Mouse (Mus musculus) urinary bladder, postnatal 25 days (tissue): Measurements from ENCODE around the gene Ttll7.

Source experiments
- DNase-seq: peaks from one replicate; pipeline ENCODE4 v3.0.0; 2022; ENCODE audit warnings: low spot score

The Ttll7 gene

DNA sequence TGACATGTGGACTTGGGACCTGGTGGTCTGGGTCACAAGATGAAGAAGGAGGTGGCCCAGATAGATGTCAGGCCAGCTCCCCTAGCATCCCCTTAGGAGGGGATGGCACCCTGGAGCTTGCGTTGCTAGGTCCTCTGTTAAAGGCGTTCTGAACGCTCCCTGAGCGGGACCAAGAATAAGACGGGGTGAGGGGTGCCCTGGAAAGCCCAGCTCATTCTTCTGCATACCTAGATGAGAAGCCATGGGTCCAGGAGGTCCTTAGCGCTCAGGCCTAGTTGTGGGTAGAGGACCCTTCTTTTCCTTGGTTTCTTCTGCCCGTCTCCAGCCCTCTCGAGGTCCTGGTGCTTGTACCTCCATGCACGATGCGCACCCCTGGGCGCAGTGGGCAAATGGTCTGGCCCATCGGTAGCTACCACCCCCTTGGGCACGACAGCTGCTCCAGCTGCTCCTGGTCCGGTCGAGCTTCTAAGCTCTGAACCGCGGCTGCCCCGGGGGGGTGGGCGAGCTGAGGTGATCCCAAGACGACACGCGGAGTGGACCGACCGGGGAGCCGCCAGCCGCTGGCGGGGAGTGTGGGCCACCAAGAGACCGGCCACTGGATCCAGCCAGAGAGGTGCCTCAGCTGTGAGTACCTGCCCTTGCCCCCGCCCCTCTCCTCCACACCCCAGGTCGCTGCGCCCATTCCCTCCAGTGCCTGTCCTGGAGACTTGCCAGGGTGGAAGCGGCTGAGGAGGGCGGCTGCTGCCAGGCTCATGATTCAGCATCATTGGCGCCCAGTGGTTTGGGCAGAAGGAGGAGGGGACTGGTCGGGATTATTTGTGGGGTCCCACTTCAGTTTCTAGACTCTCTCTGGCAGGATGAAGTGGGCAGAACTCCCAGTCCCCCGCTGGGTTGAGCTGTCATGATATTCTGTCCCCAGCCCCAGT is at the start of gene Ttll7:
Gene Ttll7 (plus strand): TSS at position 402 of the 926 bp plus-strand sequence.
- DNase-seq, result peak; percentile 60

DNA sequence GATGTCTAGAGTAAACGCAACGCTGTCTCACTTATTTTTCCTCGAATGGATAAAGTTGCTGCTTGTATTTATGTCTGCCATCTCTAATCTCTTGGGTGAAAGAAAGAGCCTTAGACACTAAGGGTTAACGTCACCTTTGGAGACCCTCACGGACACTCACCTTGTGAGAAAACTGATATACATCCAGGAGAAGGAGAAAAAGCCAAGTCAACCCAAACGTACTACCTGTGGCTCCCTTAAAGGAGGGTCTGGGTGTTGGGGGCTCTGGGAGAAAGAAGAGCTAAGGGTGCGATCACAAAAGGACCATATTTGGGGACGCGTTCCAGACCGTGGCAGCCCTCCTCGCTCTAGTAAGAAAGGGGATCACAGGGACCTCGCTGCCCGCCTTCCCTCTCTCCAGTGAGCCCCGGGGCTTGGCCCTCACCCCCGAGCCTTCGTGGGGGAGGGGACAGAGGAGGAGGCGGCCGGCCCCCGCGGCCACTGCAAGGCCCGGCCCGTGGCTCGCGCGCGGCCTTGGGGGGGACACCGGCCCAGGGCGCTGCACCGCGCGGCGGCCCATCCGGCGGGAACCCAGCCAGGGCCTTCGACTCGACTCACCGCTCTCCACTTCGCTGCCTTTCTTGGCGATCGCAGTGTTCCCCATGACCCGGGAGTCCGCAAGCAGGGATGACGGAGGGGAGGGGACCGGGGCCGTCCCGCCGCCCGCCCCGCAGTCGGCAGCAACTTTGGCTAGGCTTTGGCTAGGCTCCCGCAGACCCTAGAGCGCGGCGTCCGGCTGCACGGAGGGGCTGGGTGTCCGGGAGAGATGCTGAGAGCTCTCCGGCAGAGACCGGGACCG is 39.9 kb upstream of the Ttll7 start:
- DNase-seq, result no peak

DNA sequence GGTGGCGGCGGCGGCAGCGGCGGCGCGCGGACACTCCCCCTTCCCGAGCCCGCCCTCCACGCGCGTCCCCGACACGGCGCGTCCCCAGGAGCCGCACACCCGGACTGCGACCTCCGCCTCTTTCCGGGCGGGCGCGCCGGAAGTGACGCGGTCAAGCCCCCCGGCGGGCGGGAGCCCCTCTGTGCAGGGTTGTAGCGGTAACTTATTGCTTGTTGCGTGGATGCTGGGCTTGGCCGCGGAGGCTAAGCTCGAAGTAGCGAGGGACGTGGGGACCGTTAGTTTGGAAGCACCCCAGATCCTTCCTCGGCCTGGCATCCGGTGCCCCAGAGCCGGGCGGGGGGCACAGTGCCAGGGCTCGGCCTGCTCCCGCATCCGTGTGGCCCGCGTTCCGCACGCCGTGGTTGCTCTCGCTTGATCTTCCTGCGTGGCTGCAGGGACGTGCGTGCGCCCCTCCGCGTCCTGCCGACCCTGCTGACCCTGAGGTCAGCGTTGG is 39.2 kb upstream of the Ttll7 start, which contains the start of gene Prkacb:
Gene Prkacb (minus strand): TSS at position 90 of the 493 bp plus-strand sequence.
- DNase-seq, result peak; percentile 90

DNA sequence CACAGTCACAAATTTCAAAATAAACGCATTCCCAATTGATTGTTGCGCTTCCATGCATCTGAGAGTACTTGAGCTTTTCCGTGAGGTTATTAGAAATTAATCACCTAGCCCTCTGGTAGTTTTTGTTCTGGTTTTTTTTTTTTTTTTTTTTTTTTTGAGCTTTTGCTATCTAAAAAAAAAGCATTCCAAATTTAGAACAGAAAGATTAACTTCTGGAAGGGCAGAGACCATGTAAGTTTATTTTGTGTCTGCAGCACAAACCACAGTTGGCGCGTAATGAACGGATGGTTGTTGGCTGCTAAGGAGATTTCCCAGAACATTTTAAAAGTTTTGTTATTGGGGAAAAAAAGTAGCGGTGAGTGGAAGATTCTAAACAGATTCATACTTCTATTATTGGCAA is 38.5 kb upstream of the Ttll7 start:
- DNase-seq, result no peak

DNA sequence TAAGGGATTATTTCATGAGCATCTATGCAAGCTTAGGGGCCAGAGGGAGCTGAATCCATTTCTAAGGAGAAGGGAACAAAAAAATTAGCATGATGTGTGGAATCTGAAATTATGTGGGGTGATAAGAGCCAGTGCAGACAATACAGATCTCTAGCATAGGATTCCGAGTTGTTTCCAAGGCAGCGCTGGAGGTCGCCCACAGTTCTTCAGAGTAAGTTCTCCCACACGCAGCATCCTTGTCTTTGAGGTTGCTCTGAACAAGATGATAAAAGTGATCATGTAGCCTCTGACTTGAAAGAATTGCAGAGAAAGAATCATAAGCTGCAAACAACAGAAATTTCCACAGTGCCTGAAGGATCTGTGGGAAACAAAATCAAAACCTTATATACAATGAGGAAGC is 31.4 kb upstream of the Ttll7 start:
- DNase-seq, result no peak

DNA sequence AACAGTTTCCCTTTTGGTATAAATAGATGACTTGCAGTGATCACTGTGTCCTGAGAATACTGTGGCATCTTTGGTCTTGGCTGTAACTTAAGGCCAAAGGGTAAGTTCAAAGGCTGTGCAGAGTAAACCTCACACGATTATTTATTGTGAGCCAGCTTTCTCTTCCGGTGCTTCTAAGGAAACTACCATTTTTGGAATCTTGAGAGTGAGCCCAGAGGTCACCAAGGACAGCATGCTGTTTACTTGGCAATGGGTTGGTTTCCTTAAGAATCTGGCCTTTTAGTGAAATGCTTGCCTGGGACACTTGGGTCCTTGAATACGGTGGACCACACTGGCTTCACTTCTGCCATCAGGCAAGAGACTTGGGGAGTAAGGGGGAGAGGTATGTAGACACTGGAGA is 9.4 kb upstream of the Ttll7 start:
- no peak for DNase-seq

DNA sequence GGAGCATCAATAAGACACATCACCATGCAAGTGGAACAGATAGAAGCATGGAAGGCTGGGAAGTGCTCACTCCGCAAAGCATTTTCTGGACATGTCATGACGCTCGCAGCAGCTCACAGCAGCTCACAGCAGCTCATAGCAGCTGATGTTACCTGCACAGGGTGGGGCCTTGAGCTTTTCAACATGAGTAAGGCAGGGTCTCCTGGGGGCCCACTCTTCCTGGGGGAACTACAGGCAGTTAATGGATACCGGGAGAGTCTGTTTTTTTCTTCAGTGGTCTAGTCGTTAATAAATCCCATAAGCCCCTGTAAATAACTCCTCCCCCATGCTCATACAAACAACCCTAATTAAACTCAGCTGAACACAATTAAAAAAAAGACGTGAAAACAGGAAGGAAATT is 8.7 kb upstream of the Ttll7 start:
- no peak for DNase-seq

DNA sequence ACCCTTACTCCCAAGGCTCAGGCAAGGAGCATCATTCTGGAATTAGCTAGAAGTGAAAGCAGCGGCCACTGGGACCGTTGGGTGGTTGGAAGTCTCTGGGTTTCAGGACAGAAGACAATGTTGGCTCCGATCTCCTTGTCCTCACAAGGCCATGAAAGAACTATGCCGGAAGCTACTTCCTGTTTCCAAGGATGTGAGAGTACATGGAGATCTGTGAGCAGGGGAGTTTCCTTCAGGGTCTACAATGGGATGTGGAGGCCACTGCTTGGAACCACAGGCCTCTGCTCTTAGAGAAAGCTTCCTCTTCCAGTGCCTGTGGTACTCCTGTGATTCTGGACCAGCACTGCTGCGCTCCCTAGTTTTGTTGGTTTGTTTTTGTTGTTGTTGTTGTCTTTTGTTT is 5.9 kb upstream of the Ttll7 start:
- DNase-seq, result no peak

DNA sequence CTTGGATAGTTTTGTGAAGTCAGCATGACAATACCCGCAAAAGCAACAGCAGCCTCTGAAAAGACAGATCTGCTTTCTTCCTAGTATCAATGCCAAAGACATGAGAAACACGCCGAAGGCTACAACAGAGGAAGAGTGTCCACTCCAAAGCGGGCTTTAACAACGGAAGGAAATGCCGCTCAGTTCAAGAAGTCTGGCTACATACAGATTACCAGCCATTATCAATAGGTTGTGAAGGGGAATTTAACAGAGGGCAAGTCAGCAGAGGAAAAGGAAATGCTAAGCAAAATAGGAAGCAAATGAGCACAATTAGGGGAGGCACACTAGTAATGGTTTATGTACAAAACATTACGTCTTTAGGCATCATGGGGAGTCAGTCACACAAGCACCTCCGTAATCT is 4.1 kb upstream of the Ttll7 start:
- DNase-seq, result no peak

DNA sequence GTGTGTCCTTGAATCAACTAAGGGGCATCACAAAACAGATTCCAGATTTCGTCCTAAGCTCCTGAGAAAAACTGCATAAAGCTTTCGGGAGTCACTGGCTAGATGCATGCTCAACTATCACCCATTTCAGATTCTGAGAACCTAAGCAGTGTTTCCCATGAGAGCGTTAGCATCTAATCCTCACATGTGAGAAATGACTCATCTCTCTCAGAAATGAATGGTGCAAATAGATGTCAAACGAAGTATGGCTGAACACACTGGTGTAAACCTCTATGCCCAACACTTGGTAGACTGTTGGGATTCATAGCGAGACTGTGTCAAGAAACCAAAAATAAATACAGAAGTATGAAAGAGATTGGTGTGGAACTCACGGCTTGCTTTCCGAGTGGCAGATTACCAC is 2.8 kb upstream of the Ttll7 start:
- no peak for DNase-seq

DNA sequence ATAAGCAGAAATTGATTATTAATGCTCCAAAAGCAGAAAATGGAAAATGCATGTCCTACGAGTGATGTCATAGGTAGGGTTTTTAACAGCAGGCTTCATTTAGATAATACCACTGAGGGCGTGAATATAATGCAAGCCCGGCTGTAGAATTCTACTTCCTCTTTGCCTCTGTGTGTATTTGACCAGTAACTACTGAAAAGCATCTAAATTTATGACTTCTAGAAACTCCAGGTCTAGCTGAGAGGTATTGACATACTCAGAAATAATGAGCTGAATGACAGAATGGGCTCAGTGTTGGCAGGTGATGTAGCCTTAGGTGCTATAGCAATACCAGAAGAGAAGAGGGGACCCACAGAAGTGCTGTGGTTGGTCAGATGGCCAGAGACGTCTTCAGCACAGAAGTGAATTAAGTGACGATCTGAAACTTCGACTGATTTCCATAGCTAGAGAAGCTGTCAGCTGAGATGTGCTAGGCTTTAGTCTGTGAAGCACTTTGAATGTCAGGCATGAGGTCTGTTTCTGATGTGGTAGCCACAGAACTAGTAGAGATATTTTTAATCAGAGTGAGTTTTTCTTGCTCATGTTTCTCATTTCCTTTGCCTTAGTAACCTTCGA is 2.4 kb downstream of the Ttll7 start:
- no peak for DNase-seq

DNA sequence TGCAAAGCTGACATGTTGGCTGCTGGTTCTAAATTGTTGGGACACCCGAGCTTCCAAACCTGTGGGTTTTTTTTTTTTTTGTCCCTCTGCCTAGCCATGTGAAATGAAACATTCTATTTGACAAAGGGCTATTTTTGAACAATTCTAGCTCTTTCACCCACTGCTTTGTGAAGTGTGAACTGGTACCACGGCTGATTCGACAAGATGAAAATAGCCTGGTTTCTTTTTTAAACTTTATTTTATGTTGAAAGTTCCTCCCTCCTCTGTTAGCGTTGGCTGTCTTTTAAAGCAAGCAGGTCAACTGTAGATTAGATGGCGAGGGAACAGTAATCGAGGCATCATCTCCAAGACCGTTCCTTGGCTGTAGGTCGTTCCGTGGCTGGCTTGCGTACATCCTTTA is 5.2 kb downstream of the Ttll7 start:
- DNase-seq, result no peak

DNA sequence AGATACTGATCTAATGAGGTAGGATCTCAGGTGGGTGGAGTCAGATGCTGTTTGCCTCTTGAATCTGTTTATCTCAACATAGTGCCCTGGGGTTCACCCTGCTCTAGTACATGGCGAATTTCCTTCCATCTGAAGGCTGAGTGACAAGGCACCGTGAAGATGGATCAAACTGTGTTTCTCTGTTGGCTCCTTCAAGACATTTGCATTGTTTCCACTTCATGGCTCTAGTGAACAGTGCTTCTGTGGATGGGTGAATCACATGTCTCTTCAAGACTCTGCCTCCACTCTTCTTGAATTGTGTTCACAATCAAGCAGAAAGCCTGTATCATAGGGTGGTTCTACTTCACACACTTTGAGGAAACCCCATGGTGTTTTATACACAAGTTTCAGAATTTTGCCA is 8.1 kb downstream of the Ttll7 start:
- no peak for DNase-seq

DNA sequence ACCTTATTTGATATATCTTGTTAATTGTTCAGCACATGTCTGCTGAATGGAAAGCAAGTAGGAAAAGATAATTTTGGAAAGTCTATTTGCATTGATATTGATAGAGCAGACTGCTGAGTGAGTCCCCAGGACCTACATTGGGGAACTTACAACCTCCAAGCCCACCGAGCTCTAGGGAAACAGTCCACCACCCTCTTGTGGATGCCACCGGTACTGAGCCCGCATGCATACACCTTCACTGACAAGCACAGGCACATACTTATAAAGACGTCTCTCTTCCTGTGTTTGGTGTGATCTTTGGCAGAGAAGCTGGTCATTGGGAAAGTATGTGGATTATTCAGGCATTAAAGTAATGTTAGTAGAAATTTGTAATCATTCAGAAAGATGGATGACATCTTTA is 14.4 kb downstream of the Ttll7 start:
- DNase-seq, result no peak

DNA sequence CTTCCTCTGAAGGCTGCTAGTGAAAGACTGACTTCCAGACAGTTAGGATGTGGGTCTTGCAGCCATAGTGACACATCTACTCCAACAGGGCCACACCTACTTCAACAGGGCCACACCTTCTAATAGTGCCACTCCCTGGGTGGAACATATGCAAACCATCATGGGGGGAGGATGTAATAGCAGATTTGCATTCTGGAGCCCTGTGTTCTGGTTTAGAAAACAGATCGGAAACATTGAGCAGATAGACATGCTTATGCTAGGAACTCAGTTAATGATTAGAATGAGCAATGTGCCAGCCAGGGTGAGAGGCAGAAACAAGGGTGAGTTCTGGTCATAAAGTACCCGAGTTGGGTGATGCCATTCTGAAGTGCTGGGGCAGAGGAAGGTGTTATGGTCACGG is 19.8 kb downstream of the Ttll7 start:
- no peak for DNase-seq

DNA sequence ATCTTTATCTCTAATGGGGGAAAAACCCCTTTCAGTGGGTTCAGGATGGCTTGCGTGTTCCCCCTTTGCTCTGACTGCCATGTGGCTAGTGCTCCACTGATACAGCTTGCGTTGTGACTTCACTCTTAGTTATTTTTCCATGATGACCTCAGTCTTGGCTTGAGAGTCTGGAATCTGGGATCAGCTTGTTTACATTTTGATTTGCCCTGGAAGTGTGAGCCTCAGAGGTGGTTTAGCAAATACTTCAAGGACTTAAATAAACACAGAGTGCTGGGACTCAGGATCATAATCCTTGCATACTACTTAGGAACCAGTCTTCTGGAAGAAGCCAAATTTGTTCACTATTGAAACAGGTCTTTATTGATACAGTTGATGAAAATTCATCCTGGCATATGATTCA is 23.8 kb downstream of the Ttll7 start:
- DNase-seq, result no peak

DNA sequence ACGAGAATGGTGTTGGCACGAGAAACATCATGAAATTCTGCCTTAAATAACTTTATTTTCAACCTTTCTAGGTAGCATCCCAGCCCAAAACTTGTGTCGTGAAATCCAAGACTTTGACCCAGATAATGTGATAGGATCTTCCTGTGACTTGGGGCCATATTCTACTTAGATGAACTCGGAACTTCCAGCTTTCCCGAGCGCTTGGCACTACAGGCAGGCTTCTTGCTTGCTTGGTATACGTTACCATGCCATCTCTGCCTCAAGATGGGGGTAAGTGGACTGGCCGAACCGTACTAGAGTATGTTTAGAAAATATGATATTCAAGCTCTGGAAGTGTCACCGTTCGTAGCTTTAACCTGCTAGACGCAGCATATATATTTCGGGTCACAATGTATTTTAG is 41.8 kb downstream of the Ttll7 start:
- DNase-seq, result no peak

DNA sequence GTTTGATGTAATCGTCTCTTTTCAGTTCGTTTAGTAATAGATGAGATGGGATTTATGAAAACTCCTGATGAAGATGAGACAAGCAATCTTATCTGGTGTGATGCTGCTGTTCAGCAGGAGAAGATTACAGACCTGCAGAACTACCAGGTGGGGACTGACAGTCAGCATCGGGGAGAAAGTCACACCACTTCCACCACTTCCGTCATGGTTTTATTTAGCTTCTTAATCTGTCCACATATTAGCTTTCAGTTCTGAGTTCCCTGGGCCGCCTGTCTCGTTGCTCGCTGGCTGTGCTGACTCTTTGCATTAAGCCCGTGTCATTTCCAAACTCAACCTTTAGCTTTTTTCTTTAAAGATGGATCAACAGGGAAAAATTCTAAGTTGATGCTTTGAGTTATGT is 44.4 kb downstream of the Ttll7 start:
- DNase-seq, result no peak

DNA sequence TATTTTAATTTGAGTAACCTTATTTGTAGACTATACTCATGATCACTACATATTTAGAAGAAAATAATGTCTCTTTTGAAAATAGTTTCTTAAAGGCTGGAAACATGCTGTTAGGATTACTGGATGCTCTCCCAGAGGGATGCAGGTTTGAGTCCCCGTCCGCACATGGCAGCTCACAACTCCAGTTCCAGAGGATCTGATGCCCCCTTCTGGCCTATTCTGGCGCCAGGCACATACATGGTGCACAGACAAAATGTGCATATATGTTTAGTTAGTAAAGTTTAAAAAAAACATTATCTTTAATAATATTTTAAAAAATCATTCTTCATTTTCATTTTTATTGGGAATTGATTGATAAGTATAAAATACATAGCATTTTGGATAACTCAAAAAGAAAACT is 47.9 kb downstream of the Ttll7 start:
- DNase-seq, result no peak

DNA sequence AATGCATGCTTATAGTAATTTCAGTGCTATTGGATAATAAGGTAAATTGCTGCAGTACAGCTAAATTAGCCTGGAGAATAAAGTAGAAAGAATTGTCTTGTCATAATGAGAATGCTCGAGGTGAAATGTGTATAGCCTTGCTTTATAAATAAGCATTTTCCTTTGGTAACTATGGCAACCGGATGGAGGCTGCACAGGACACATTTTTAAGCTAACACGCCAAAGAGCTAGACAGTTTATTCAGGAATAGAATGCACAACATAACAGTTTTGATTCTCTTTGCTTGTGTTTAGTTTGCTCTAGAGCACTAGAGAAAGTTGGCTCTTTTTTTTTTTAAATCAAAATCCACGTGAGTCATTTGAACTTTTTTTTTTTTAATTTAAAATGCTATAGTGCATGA is 49.6 kb downstream of the Ttll7 start:
- no peak for DNase-seq

DNA sequence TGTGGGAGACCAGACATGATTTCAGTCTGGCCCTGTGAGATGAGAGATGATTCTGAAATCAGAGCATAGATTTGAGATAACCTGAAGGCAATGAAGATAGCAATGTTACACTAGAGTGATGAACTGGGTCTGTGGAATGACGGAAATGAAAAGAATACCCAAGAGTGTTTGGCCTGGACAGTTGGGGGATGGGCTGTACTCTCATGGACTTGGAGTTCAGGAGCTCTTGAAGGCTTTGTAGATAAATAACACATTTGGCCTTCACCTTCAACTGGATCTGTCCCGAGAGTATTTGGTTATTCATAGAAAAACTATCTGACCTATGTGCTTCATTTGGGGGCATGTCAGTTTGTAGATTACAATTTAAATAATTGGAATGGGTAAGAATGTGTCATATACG is 53.4 kb downstream of the Ttll7 start:
- no peak for DNase-seq

DNA sequence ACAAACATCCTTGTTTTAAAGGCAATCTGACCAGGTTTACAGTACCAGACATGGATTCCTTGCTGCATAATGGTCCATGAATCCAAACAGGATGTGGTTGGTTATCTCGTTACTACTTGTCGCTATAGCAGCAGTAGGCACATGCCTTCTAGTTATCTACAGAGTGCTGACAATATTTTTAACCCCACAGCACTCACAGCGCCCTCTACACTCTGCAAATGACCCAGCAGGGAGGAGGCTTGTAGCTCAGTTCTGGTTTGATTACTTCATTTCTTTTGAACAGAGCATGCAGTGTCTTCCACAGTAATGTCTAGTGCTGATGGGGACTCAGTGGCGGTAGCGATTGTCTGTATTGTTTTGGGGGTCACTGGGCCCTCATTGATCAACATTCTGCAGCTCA is 56.8 kb downstream of the Ttll7 start:
- DNase-seq, result no peak

DNA sequence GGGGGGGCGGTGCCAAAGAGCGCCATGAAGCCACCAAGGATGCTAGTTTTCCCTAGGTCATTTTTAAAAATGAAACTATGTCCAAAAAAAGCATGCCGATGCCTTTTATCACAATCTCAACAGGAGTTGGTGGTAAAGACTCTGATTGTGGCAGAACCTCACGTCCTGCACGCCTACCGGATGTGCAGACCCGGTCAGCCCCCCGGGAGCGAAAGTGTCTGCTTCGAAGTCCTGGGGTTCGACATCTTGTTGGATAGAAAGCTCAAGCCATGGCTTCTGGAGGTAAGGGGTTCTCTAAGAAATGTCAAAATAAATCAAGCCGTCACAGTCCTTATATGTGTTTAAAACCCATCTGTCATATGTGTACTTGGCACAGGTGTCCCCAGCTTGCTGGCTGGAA is 60.9 kb downstream of the Ttll7 start:
- no peak for DNase-seq
